Mouse (Mus musculus): ENCODE data around the gene Gsdma3. TPM values are rescaled to one million over a fixed set of nuclear protein-coding genes. Genes with fewer than 3 reads are reported as not detected.
A peak's percentile ranks its signal among the peaks of the same experiment; 100 is the strongest.

The Gsdma3 gene
- not detected for total RNA-seq (2018; cell fraction: chromatin; rRNA removed)
- total RNA-seq (2018; cell fraction: cytosol; rRNA removed), result not detected
- total RNA-seq (2018; cell fraction: nucleus; rRNA removed), result not detected
- not detected in 3 replicates for polyA plus RNA-seq (2018)

- H3K36me3 ChIP-seq (ENCODE audit: inconsistent target), result no peaks in the 10 kb centered on the region
- H3K27ac ChIP-seq, result no peak within 1 kb of the TSS
- no peaks in the 10 kb centered on the region for H3K79me2 ChIP-seq (ENCODE audit: inconsistent target)
- no peak within 1 kb of the TSS for H3K4me3 ChIP-seq (ENCODE audit: inconsistent target)
- 91% methylated on average over 10 of the region's 10 CpGs for WGBS (ENCODE audit: missing documents)
These were observed at the start of gene Gsdma3, which contains the start of gene Gm12355 for GRCm38 (mm10) chr11:98625611-98626410. Gene Gsdma3 (plus strand): TSS chr11:98626360. Gene Gm12355 (minus strand): TSS chr11:98625661.

- 93% methylated on average over 5 of the region's 5 CpGs for WGBS (ENCODE audit: missing documents)
These were observed 48.4 kb upstream of the Gsdma3 start for GRCm38 (mm10) chr11:98577776-98578175.

GRCm38 (mm10) chr11:98580301-98581121 lies 45.6 kb upstream of the Gsdma3 start:
- H3K79me2 ChIP-seq (ENCODE audit: inconsistent target), result peaks cover 14% of the 10 kb centered on the region
- peaks cover 15% of the 10 kb centered on the region; the same call in 1 of the 2 replicates for H3K36me3 ChIP-seq (ENCODE audit: inconsistent target)
- no peak overlapping the region for H3K4me3 ChIP-seq (ENCODE audit: inconsistent target)
- WGBS (ENCODE audit: missing documents), result 63% methylated on average over 15 of the region's 16 CpGs
- no peak overlapping the region for H3K27ac ChIP-seq

More at GRCm38 (mm10) chr11:98577776-98578175, 48.4 kb upstream of the Gsdma3 start:
- peaks cover 8% of the 10 kb centered on the region; the same call in 1 of the 2 replicates for H3K36me3 ChIP-seq (ENCODE audit: inconsistent target)
- no peaks in the 10 kb centered on the region for H3K79me2 ChIP-seq (ENCODE audit: inconsistent target)
- H3K27ac ChIP-seq, result no peak overlapping the region
- no peak overlapping the region for H3K4me3 ChIP-seq (ENCODE audit: inconsistent target)

GRCm38 (mm10) chr11:98581286-98582029 lies 44.7 kb upstream of the Gsdma3 start:
- no peak overlapping the region for H3K4me3 ChIP-seq (ENCODE audit: inconsistent target)
- whole genome bisulfite sequencing (ENCODE audit: missing documents), result 46% methylated on average over 16 of the region's 17 CpGs
- peaks cover 23% of the 10 kb centered on the region for H3K79me2 ChIP-seq (ENCODE audit: inconsistent target)
- no peak overlapping the region for H3K27ac ChIP-seq
- peaks cover 15% of the 10 kb centered on the region; the same call in 1 of the 2 replicates for H3K36me3 ChIP-seq (ENCODE audit: inconsistent target)

GRCm38 (mm10) chr11:98582030-98582388 lies 44.2 kb upstream of the Gsdma3 start:
- Histone ChIP-seq H3K36me3 (ENCODE audit: inconsistent target) (peaks cover 15% of the 10 kb centered on the region; the same call in 1 of the 2 replicates), H3K4me3 (ENCODE audit: inconsistent target) (no peak overlapping the region), H3K27ac (no peak overlapping the region), H3K79me2 (ENCODE audit: inconsistent target) (peaks cover 27% of the 10 kb centered on the region)
- 69% methylated on average over 8 of the region's 8 CpGs for WGBS (ENCODE audit: missing documents)

GRCm38 (mm10) chr11:98582551-98583264 lies 43.5 kb upstream of the Gsdma3 start:
- 61% methylated on average over 11 of the region's 12 CpGs for WGBS (ENCODE audit: missing documents)
- Histone ChIP-seq H3K4me3 (ENCODE audit: inconsistent target) (no peak overlapping the region), H3K79me2 (ENCODE audit: inconsistent target) (peaks cover 27% of the 10 kb centered on the region), H3K27ac (no peak overlapping the region), H3K36me3 (ENCODE audit: inconsistent target) (peaks cover 15% of the 10 kb centered on the region; the same call in 1 of the 2 replicates)

GRCm38 (mm10) chr11:98583265-98583552 lies 43.0 kb upstream of the Gsdma3 start:
- H3K27ac ChIP-seq, result no peak overlapping the region
- no peak overlapping the region for H3K4me3 ChIP-seq (ENCODE audit: inconsistent target)
- H3K36me3 ChIP-seq (ENCODE audit: inconsistent target), result peaks cover 15% of the 10 kb centered on the region; the same call in 1 of the 2 replicates
- WGBS (ENCODE audit: missing documents), result 93% methylated on average over 3 of the region's 3 CpGs
- peaks cover 27% of the 10 kb centered on the region for H3K79me2 ChIP-seq (ENCODE audit: inconsistent target)

GRCm38 (mm10) chr11:98583571-98583970 lies 42.6 kb upstream of the Gsdma3 start:
- H3K79me2 ChIP-seq (ENCODE audit: inconsistent target), result peaks cover 27% of the 10 kb centered on the region
- H3K27ac ChIP-seq, result no peak overlapping the region
- WGBS (ENCODE audit: missing documents), result 33% methylated on average over 2 of the region's 3 CpGs
- H3K4me3 ChIP-seq (ENCODE audit: inconsistent target), result no peak overlapping the region
- H3K36me3 ChIP-seq (ENCODE audit: inconsistent target), result peaks cover 15% of the 10 kb centered on the region; the same call in 1 of the 2 replicates

- peaks cover 27% of the 10 kb centered on the region for H3K79me2 ChIP-seq (ENCODE audit: inconsistent target)
- H3K36me3 ChIP-seq (ENCODE audit: inconsistent target), result peaks cover 15% of the 10 kb centered on the region; the same call in 1 of the 2 replicates
- no peak overlapping the region for H3K27ac ChIP-seq
- WGBS (ENCODE audit: missing documents), result 31% methylated on average over 1 of the region's 1 CpGs
- no peak overlapping the region for H3K4me3 ChIP-seq (ENCODE audit: inconsistent target)
These were observed 42.0 kb upstream of the Gsdma3 start for GRCm38 (mm10) chr11:98584146-98584545.

- Histone ChIP-seq H3K4me3 (ENCODE audit: inconsistent target) (no peak overlapping the region), H3K36me3 (ENCODE audit: inconsistent target) (peaks cover 15% of the 10 kb centered on the region; the same call in 1 of the 2 replicates)
- 85% methylated on average over 6 of the region's 6 CpGs for WGBS (ENCODE audit: missing documents)
These were observed 41.5 kb upstream of the Gsdma3 start for GRCm38 (mm10) chr11:98584629-98585177.

GRCm38 (mm10) chr11:98586087-98586891 lies 39.9 kb upstream of the Gsdma3 start:
- WGBS (ENCODE audit: missing documents), result 2% methylated on average over 21 of the region's 22 CpGs
- Histone ChIP-seq H3K36me3 (ENCODE audit: inconsistent target) (peaks cover 15% of the 10 kb centered on the region; the same call in 1 of the 2 replicates), H3K4me3 (ENCODE audit: inconsistent target) (peak overlapping the region; percentile 89), H3K27ac (peak overlapping the region; percentile 21; the same call in 1 of the 2 replicates), H3K79me2 (ENCODE audit: inconsistent target) (peaks cover 27% of the 10 kb centered on the region)

More at GRCm38 (mm10) chr11:98584629-98585177, 41.5 kb upstream of the Gsdma3 start:
- H3K27ac ChIP-seq, result no peak overlapping the region
- H3K79me2 ChIP-seq (ENCODE audit: inconsistent target), result peaks cover 27% of the 10 kb centered on the region

- under 1% methylated on average over 46 of the region's 49 CpGs for WGBS (ENCODE audit: missing documents)
- Histone ChIP-seq H3K27ac (peak within 1 kb of the TSS; percentile 35), H3K79me2 (ENCODE audit: inconsistent target) (peaks cover 27% of the 10 kb centered on the region), H3K36me3 (ENCODE audit: inconsistent target) (peaks cover 13% of the 10 kb centered on the region; the same call in 1 of the 2 replicates), H3K4me3 (ENCODE audit: inconsistent target) (peak within 1 kb of the TSS; percentile 89)
These were observed 39.1 kb upstream of the Gsdma3 start, which contains the start of gene Ormdl3 for GRCm38 (mm10) chr11:98586892-98587563. Gene Ormdl3 (minus strand): TSS chr11:98587368.

All from macrophage (primary cell).